8 mouse cellular contexts compared by ENCODE assay signal in the genomic region with DNA sequence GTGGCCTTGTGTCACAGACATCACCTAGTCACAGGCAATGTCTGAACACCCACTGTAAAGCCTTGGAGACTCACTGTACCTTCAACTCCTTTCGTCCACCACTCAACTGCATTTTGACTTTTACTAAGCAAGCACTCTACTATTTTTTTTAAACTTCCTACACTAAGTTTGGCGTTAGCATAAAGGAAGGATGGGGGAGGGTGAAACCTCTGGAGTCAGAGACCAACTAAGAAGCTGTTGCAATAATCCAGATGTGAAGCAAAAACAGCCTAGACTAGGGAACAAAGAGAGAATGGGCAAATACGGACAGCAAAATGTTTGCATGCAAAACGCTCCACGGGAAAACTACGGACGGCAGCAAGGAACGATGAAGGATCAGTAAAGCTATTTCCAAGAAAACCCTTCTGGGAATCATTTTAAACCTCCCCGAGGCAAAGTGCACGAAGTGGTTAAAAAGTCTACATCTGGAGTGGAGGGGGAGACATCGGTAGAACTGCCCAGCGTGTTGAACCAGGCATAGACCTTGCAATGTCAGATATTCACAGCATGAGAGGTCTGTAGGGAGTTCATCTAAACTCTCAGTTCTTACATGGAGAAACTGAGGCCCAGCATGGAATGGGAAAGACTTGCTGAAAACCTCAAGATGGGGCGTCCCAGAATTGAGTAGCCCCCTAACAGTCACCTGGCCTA. TPM values are rescaled to one million over a fixed set of nuclear protein-coding genes. Genes with fewer than 3 reads are reported as not detected.
DNase-seq lines count a peak whose midpoint lies in the region; ATAC-seq and TF ChIP-seq lines count a peak whose summit lies in the region.

No protein-coding gene starts in this region.

- peak overlapping the region; percentile 89 for H3K4me2 ChIP-seq in neural tube, embryonic 11.5 days (ENCODE audit: low read depth)
- peak overlapping the region; percentile 75 for H3K4me2 ChIP-seq in embryonic facial prominence, embryonic 13.5 days
- H3K4me2 ChIP-seq in intestine, postnatal 0 days (replicated peaks; ENCODE audit: low read depth), result peak overlapping the region; percentile 95
- peak overlapping the region; percentile 93 for H3K4me2 ChIP-seq in neural tube, embryonic 14.5 days (ENCODE audit: low read depth, low read length)

- no peaks in the 10 kb centered on the region for H3K27me3 ChIP-seq in neural tube, embryonic 11.5 days (ENCODE audit: control insufficient read depth, insufficient read depth, low read length)
- no peaks in the 10 kb centered on the region for H3K27me3 ChIP-seq in embryonic facial prominence, embryonic 13.5 days
- H3K27me3 ChIP-seq in intestine, postnatal 0 days (replicated peaks; ENCODE audit: control insufficient read depth, insufficient read depth, low read length), result no peaks in the 10 kb centered on the region
- H3K27me3 ChIP-seq in neural tube, embryonic 14.5 days (ENCODE audit: control insufficient read depth, insufficient read depth, low read length), result no peaks in the 10 kb centered on the region

- TF ChIP-seq CTCF in intestine, postnatal 0 days (IDR thresholded peaks at IDR 0.05; ENCODE audit: low read depth), result no peak

- H3K4me1 ChIP-seq in neural tube, embryonic 11.5 days (ENCODE audit: control insufficient read depth, insufficient read depth, low read length), result peaks cover 10% of the 10 kb centered on the region
- peaks cover 38% of the 10 kb centered on the region for H3K4me1 ChIP-seq in embryonic facial prominence, embryonic 13.5 days
- H3K4me1 ChIP-seq in intestine, postnatal 0 days (replicated peaks; ENCODE audit: control insufficient read depth, insufficient read depth, low read length), result no peaks in the 10 kb centered on the region
- peaks cover 16% of the 10 kb centered on the region for H3K4me1 ChIP-seq in neural tube, embryonic 14.5 days (ENCODE audit: control insufficient read depth, insufficient read depth, low read length)

- WGBS in neural tube, embryonic 11.5 days, result 15% methylated on average over 13 of the region's 13 CpGs
- 3% methylated on average over 13 of the region's 13 CpGs for WGBS in embryonic facial prominence, embryonic 13.5 days
- 4% methylated on average over 13 of the region's 13 CpGs for WGBS in intestine, postnatal 0 days
- WGBS in neural tube, embryonic 14.5 days, result 8% methylated on average over 13 of the region's 13 CpGs

- 0 out of 2 replicates have a peak, but pooled peaks cover 2% of the 10 kb centered on the region for H3K36me3 ChIP-seq in neural tube, embryonic 11.5 days (ENCODE audit: control insufficient read depth, insufficient read depth, low read length)
- H3K36me3 ChIP-seq in embryonic facial prominence, embryonic 13.5 days, result peaks cover 16% of the 10 kb centered on the region
- H3K36me3 ChIP-seq in intestine, postnatal 0 days (ENCODE audit: control insufficient read depth, insufficient read depth), result peaks cover 8% of the 10 kb centered on the region
- H3K36me3 ChIP-seq in neural tube, embryonic 14.5 days (ENCODE audit: control insufficient read depth, insufficient read depth, low read length), result peaks cover 10% of the 10 kb centered on the region; the same call in 1 of the 2 replicates

- no peak overlapping the region for H3K27ac ChIP-seq in neural tube, embryonic 11.5 days (ENCODE audit: low read depth, low read length)
- peak overlapping the region; percentile 86 for H3K27ac ChIP-seq in embryonic facial prominence, embryonic 13.5 days
- H3K27ac ChIP-seq in intestine, postnatal 0 days (ENCODE audit: low read depth, low read length), result peak overlapping the region; percentile 80; the same call in 1 of the 2 replicates
- H3K27ac ChIP-seq in neural tube, embryonic 14.5 days (ENCODE audit: low read depth, low read length), result peak overlapping the region; percentile 28

- no peak for ATAC-seq in neural tube, embryonic 11.5 days (ENCODE audit: insufficient read depth, low FRiP score, low TSS enrichment)
- ATAC-seq in embryonic facial prominence, embryonic 13.5 days (ENCODE audit: insufficient number of reproducible peaks, insufficient read depth, low FRiP score, low TSS enrichment, low read depth), result no peak
- ATAC-seq in intestine, postnatal 0 days, result no peak
- no peak for ATAC-seq in neural tube, embryonic 14.5 days (ENCODE audit: low read depth)

- H3K9ac ChIP-seq in neural tube, embryonic 11.5 days (ENCODE audit: low read length), result peak overlapping the region; percentile 90
- H3K9ac ChIP-seq in embryonic facial prominence, embryonic 13.5 days, result peak overlapping the region; percentile 98
- peak overlapping the region; percentile 94 for H3K9ac ChIP-seq in intestine, postnatal 0 days (ENCODE audit: low read depth, low read length)
- H3K9ac ChIP-seq in neural tube, embryonic 14.5 days (replicated peaks; ENCODE audit: low read depth, low read length), result peak overlapping the region; percentile 96

- no peaks in the 10 kb centered on the region for H3K9me3 ChIP-seq in neural tube, embryonic 11.5 days (ENCODE audit: control insufficient read depth, low read length)
- no peaks in the 10 kb centered on the region for H3K9me3 ChIP-seq in embryonic facial prominence, embryonic 13.5 days
- H3K9me3 ChIP-seq in intestine, postnatal 0 days (ENCODE audit: control insufficient read depth), result no peaks in the 10 kb centered on the region
- H3K9me3 ChIP-seq in neural tube, embryonic 14.5 days (ENCODE audit: control insufficient read depth, low read length), result no peaks in the 10 kb centered on the region

- DNase-seq in neural tube, embryonic 11.5 days (ENCODE audit: low spot score), result no peak
- DNase-seq in neural tube, embryonic 10.5 days (ENCODE audit: extremely low spot score, low spot score), result no peak
- DNase-seq in gastrocnemius, postnatal 10 days, result no peak
- no peak for DNase-seq in kidney, adult 8-10 months
- DNase-seq in adrenal gland, adult 8-10 months, result no peak

- H3K4me3 ChIP-seq in neural tube, embryonic 11.5 days (ENCODE audit: low read depth, low read length), result peak overlapping the region; percentile 87
- H3K4me3 ChIP-seq in embryonic facial prominence, embryonic 13.5 days, result peak overlapping the region; percentile 99
- H3K4me3 ChIP-seq in intestine, postnatal 0 days (ENCODE audit: low read depth, low read length), result peak overlapping the region; percentile 84
- peak overlapping the region; percentile 96 for H3K4me3 ChIP-seq in neural tube, embryonic 14.5 days (ENCODE audit: low read depth, low read length)

RNA-seq across cellular contexts. Expression of a gene that starts 0.9 kb away (rescaled TPM):
- polyA plus RNA-seq in neural tube, embryonic 11.5 days (2014; fragmentation: Nextera tagmentation; extraction: Ambion mirVana), result 8.8 and 9.2 TPM in 2 replicates
- 7.6 and 9.4 TPM in 2 replicates for polyA plus RNA-seq in embryonic facial prominence, embryonic 13.5 days (2015; fragmentation: Nextera tagmentation; extraction: Ambion mirVana)
- polyA plus RNA-seq in intestine, postnatal 0 days (2015; fragmentation: Nextera tagmentation; extraction: Ambion mirVana), result 1.5 and 2.1 TPM in 2 replicates
- polyA plus RNA-seq in neural tube, embryonic 14.5 days (2014; fragmentation: Nextera tagmentation; extraction: Ambion mirVana), result 9.6 and 12.9 TPM in 2 replicates
- 10 to 100 TPM; 10.4 to 13.6 TPM for total RNA-seq in gastrocnemius, postnatal 10 days (2021)
- 10 to 100 TPM in 1 of 4 experiments, 1 to 10 TPM in 3; 6.9 to 12.1 (median 8.7) TPM for total RNA-seq in adrenal gland, adult 8-10 months (2022)

RNA-seq across cellular contexts. Expression of a gene that starts 38.1 kb away (rescaled TPM):
- polyA plus RNA-seq in neural tube, embryonic 11.5 days (2014; fragmentation: Nextera tagmentation; extraction: Ambion mirVana), result 21.7 and 22.5 TPM in 2 replicates
- polyA plus RNA-seq in embryonic facial prominence, embryonic 13.5 days (2015; fragmentation: Nextera tagmentation; extraction: Ambion mirVana), result 20.0 and 23.3 TPM in 2 replicates
- 9.3 and 9.7 TPM in 2 replicates for polyA plus RNA-seq in intestine, postnatal 0 days (2015; fragmentation: Nextera tagmentation; extraction: Ambion mirVana)
- polyA plus RNA-seq in neural tube, embryonic 14.5 days (2014; fragmentation: Nextera tagmentation; extraction: Ambion mirVana), result 29.4 and 31.9 TPM in 2 replicates
- total RNA-seq in gastrocnemius, postnatal 10 days (2021), result 10 to 100 TPM; 16.8 to 21.0 TPM
- total RNA-seq in adrenal gland, adult 8-10 months (2022), result 10 to 100 TPM; 18.1 to 24.5 (median 22.5) TPM

RNA-seq across cellular contexts. Expression of a gene that starts 58.9 kb away (rescaled TPM):
- 14.6 and 16.9 TPM in 2 replicates for polyA plus RNA-seq in neural tube, embryonic 11.5 days (2014; fragmentation: Nextera tagmentation; extraction: Ambion mirVana)
- polyA plus RNA-seq in embryonic facial prominence, embryonic 13.5 days (2015; fragmentation: Nextera tagmentation; extraction: Ambion mirVana), result 4.0 and 4.9 TPM in 2 replicates
- 4.0 and 4.9 TPM in 2 replicates for polyA plus RNA-seq in intestine, postnatal 0 days (2015; fragmentation: Nextera tagmentation; extraction: Ambion mirVana)
- polyA plus RNA-seq in neural tube, embryonic 14.5 days (2014; fragmentation: Nextera tagmentation; extraction: Ambion mirVana), result 62.6 and 67.3 TPM in 2 replicates
- total RNA-seq in gastrocnemius, postnatal 10 days (2021), result 1 to 10 TPM; 4.1 to 5.2 TPM
- total RNA-seq in adrenal gland, adult 8-10 months (2022), result 10 to 100 TPM in 1 of 4 experiments, 1 to 10 TPM in 3; 4.2 to 12.7 (median 8.0) TPM
